Comparison of ENCODE assay signal across 8 mouse cellular contexts in the genomic region with DNA sequence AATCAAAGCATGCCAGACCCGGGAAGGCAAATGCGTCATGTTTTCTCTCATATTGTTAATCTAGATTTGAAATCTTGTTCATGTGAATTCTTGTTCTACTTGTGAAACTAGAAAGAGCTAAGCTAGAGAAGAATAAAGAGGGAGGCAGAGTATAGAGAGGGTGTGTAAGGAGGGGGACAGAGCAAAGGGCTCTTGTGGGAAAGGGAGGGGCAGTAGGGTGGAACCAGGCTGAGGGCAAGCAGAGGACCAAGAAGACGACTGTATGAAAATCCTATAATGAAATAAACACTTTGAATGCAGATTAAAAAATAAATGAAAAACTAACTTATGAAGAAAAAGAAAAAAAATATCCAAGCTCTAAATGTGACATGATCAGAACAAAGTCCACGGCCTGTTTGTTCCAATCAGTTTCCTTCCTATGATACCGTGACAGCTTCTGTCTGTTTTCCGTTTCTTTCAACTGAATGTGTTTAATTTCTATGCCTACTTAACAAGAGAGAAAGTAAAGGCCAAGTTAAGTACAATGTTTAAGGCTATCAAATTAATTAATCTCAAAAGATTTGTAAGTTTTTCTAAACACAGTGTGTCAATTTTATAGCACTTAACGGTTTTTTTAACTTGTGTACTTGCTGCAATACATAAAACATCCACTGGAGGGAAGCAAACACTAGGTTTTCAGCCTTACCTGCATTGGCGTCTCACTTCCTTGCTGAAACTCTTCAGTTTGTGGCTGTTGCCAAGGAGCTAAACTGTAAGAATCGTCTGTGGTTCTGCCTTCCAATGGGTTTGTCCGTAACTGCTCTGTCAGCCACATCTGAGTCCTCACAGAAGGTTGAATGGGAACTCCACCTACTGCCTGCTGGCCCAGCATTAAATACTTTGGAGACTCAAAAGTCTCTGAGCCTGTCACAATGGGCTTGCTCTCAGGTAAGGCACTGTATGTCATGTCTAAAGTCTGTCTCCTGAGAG. TPM values are rescaled to one million over a fixed set of nuclear protein-coding genes. Genes with fewer than 3 reads are reported as not detected.
DNase-seq lines count a peak whose midpoint lies in the region; TF ChIP-seq lines count a peak whose summit lies in the region.
"Had no signal": no experiment of that assay in that cellular context is flagged by ENCODE, and none has a peak within 500 bp of the region (broad histone marks: within the 10 kb centered on the region; RNA-seq: fewer than 3 reads in every experiment).

No protein-coding gene starts in this region.

- no peaks in the 10 kb centered on the region for H3K9me3 ChIP-seq in E14TG2a.4 (ENCODE audit: low read length)
- H3K9me3 ChIP-seq in hindbrain, embryonic 10.5 days: no peaks in the 10 kb centered on the region
- H3K9me3 ChIP-seq: limb, embryonic 15.5 days had no signal

- no peaks in the 10 kb centered on the region for H3K36me3 ChIP-seq in E14TG2a.4 (ENCODE audit: insufficient read depth, low read length)
- H3K36me3 ChIP-seq in hindbrain, embryonic 10.5 days: peaks cover 6% of the 10 kb centered on the region

- peak; percentile 68 for TF ChIP-seq CTCF in E14TG2a.4 (conservative IDR thresholded peaks at IDR 0.05; ENCODE audit: low read length)
- peak; percentile 93 for TF ChIP-seq CTCF in layer of hippocampus, adult 2 months (conservative IDR thresholded peaks at IDR 0.05)

- H3K27me3 ChIP-seq in E14TG2a.4 (ENCODE audit: insufficient read depth, low read length): no peaks in the 10 kb centered on the region
- no peaks in the 10 kb centered on the region for H3K27me3 ChIP-seq in hindbrain, embryonic 10.5 days (ENCODE audit: insufficient read depth, poor library complexity, severe bottlenecking)
- H3K27me3 ChIP-seq: limb, embryonic 15.5 days had no signal

- H3K4me3 ChIP-seq in E14TG2a.4 (replicated peaks; ENCODE audit: low read length): no peak overlapping the region
- no peak overlapping the region for H3K4me3 ChIP-seq in hindbrain, embryonic 10.5 days
- H3K4me3 ChIP-seq in layer of hippocampus, adult 2 months: no peak overlapping the region
- H3K4me3 ChIP-seq: limb, embryonic 15.5 days had no signal

- DNase-seq in WW6 (ENCODE audit: low read depth, low spot score): peak; percentile 26
- DNase-seq in embryo, embryonic 10.5 days (ENCODE audit: low spot score): peak; percentile 86
- peak; percentile 14 for DNase-seq in hindbrain, embryonic 10.5 days (ENCODE audit: low spot score)
- DNase-seq in layer of hippocampus, adult 2 months (ENCODE audit: low spot score in 2 of 2): peak; percentile 52 to 78
- DNase-seq in lung, postnatal 36 days: peak; percentile 88
- peak; percentile 55 to 73 for DNase-seq in right cerebral cortex, postnatal 10 days (ENCODE audit: low spot score in 2 of 2)

- WGBS in hindbrain, embryonic 10.5 days: 62% methylated on average over 10 of the region's 10 CpGs

- no peak overlapping the region for H3K27ac ChIP-seq in hindbrain, embryonic 10.5 days
- H3K27ac ChIP-seq in layer of hippocampus, adult 2 months: peak overlapping the region; percentile 73
- H3K27ac ChIP-seq: limb, embryonic 15.5 days had no signal

- H3K4me1 ChIP-seq in E14TG2a.4 (replicated peaks; ENCODE audit: low read depth, low read length): no peaks in the 10 kb centered on the region
- no peaks in the 10 kb centered on the region for H3K4me1 ChIP-seq in hindbrain, embryonic 10.5 days (replicated peaks)

RNA-seq across cellular contexts. Expression of gene Pln, which starts 10.6 kb away (rescaled TPM):
- polyA plus RNA-seq in hindbrain, embryonic 10.5 days (2016; fragmentation: Nextera tagmentation; extraction: Ambion mirVana): 1.3 and 1.8 TPM in 2 replicates
- total RNA-seq in layer of hippocampus, adult 2 months (2021): 1 to 10 TPM in 1 of 2 experiments, under 1 TPM in 1; 0.98 to 1.4 TPM

RNA-seq across cellular contexts. Expression of gene Cep85l, which starts 31.7 kb away (rescaled TPM):
- polyA plus RNA-seq in hindbrain, embryonic 10.5 days (2016; fragmentation: Nextera tagmentation; extraction: Ambion mirVana): 4.6 TPM in 2 replicates
- 10 to 100 TPM; 22.8 to 25.1 TPM for total RNA-seq in layer of hippocampus, adult 2 months (2021)

Comparison
In these comparisons a context has a peak if more than half of its experiments do, and no peak if none do; other contexts are left out.
1. DNase-seq: peak in every context shown above with its lines; median percentile 88 in lung, postnatal 36 days; 86 in embryo, embryonic 10.5 days; 65 in layer of hippocampus, adult 2 months; 64 in right cerebral cortex, postnatal 10 days; 26 in WW6; 14 in hindbrain, embryonic 10.5 days.